Mouse (Mus musculus) small intestine, adult 2 months (tissue): ENCODE measurements around the gene Six2. TPM values are rescaled to one million over a fixed set of nuclear protein-coding genes. Genes with fewer than 3 reads are reported as not detected.

Experiments used
- H3K27ac ChIP-seq: fragments of 200-500 bp; 2 replicates; pipeline ENCODE4 v1.5.1; 2012; ENCODE audit warnings: low read depth, low read length, control low read depth, inconsistent platforms; ENCODE audit not compliant: insufficient read depth
- H3K27me3 ChIP-seq: fragments of 200-500 bp; 2 replicates; pipeline ENCODE4 v1.6.1; 2012; ENCODE audit warnings: mild to moderate bottlenecking, moderate library complexity, low read length, inconsistent platforms; ENCODE audit not compliant: control insufficient read depth, insufficient read depth
- H3K36me3 ChIP-seq: fragments of 200-500 bp; 2 replicates; pipeline ENCODE4 v1.6.1; 2012; ENCODE audit warnings: mild to moderate bottlenecking, low read length, control low read depth, inconsistent platforms; ENCODE audit not compliant: control insufficient read depth, insufficient read depth
- H3K4me1 ChIP-seq: fragments of 200-500 bp; 2 replicates; pipeline ENCODE4 v1.6.1; 2012; ENCODE audit warnings: low read length, inconsistent platforms, mixed read lengths; ENCODE audit not compliant: control insufficient read depth, insufficient read depth, insufficient read length
- H3K4me3 ChIP-seq: fragments of 200-500 bp; 2 replicates; pipeline ENCODE4 v1.5.1; 2012; ENCODE audit warnings: low read depth, mild to moderate bottlenecking, control low read depth, inconsistent platforms, low read length, moderate library complexity
- CTCF ChIP-seq: fragments of 200-500 bp; IDR thresholded peaks from 2 replicates; pipeline ENCODE4 v1.5.1; 2012; ENCODE audit warnings: low read depth, mild to moderate bottlenecking, control low read depth, inconsistent platforms, low read length, moderate library complexity, mixed read lengths; ENCODE audit not compliant: insufficient replicate concordance, insufficient read length; ENCODE audit errors: extremely low read depth
- POLR2A ChIP-seq: fragments of 200-500 bp; IDR thresholded peaks from 2 replicates; pipeline ENCODE4 v1.6.1; 2012; ENCODE audit warnings: low read depth, mild to moderate bottlenecking, control low read depth, inconsistent platforms, low read length, moderate library complexity
- WGBS: fragments of 180-500 bp; shearing (Covaris S2); methylation state at CpG from one replicate; pipeline ENCODE4 v1.1.7; 2018; 5-methylcytosine and 5-hydroxymethylcytosine counted together
- polyA plus RNA-seq: library from polyadenylated mRNA; depleted of rRNA; stranded (reverse); fragments of >200 nt; gene quantifications from 2 replicates; pipeline ENCODE4 v1.2.3, GENCODE M21; 2012; rRNA removed

Six2 gene
- 3.7 TPM in 1 of 2 replicates, not detected in the other for polyA plus RNA-seq

- TF ChIP-seq POLR2A, result no peak
- no peak for TF ChIP-seq CTCF
- Histone ChIP-seq H3K4me1 (peaks cover 4% of the 10 kb centered on the region), H3K4me3 (peak within 1 kb of the TSS; percentile 47), H3K27me3 (peaks cover 79% of the 10 kb centered on the region), H3K27ac (no peak within 1 kb of the TSS), H3K36me3 (no peaks in the 10 kb centered on the region)
- 2% methylated on average over 55 of the region's 55 CpGs for WGBS
Observed at GRCm38 (mm10) chr17:85688236-85688910, at the start of gene Six2. Six2 (minus strand) TSS chr17:85688274.

- no peaks in the 10 kb centered on the region for H3K4me1 ChIP-seq
- H3K27ac ChIP-seq, result no peak overlapping the region
- WGBS, result 34% methylated on average over 19 of the region's 19 CpGs
- no peaks in the 10 kb centered on the region; the same call in 1 of the 2 replicates for H3K27me3 ChIP-seq
- TF ChIP-seq POLR2A, result no peak
- no peak for TF ChIP-seq CTCF
- no peak overlapping the region for H3K4me3 ChIP-seq
- no peaks in the 10 kb centered on the region for H3K36me3 ChIP-seq
Observed at GRCm38 (mm10) chr17:85737090-85737780, 49.2 kb upstream of the Six2 start.

- WGBS, result 45% methylated on average over 5 of the region's 5 CpGs
- TF ChIP-seq POLR2A, result no peak
- TF ChIP-seq CTCF, result no peak
- Histone ChIP-seq H3K4me1 (no peaks in the 10 kb centered on the region), H3K27me3 (no peaks in the 10 kb centered on the region), H3K36me3 (no peaks in the 10 kb centered on the region), H3K4me3 (no peak overlapping the region), H3K27ac (no peak overlapping the region)
Observed at GRCm38 (mm10) chr17:85731329-85731728, 43.3 kb upstream of the Six2 start.

GRCm38 (mm10) chr17:85730231-85731015 is 42.3 kb upstream of the Six2 start:
- Histone ChIP-seq H3K27ac (no peak overlapping the region), H3K27me3 (no peaks in the 10 kb centered on the region), H3K36me3 (no peaks in the 10 kb centered on the region), H3K4me3 (no peak overlapping the region), H3K4me1 (no peaks in the 10 kb centered on the region)
- no peak for TF ChIP-seq CTCF
- 73% methylated on average over 12 of the region's 12 CpGs for WGBS

- TF ChIP-seq CTCF (no peak), POLR2A (no peak)
- no peak overlapping the region for H3K27ac ChIP-seq
- H3K36me3 ChIP-seq, result no peaks in the 10 kb centered on the region
- H3K4me1 ChIP-seq, result no peaks in the 10 kb centered on the region
- no peaks in the 10 kb centered on the region for H3K27me3 ChIP-seq
- WGBS, result 78% methylated on average over 5 of the region's 5 CpGs
- H3K4me3 ChIP-seq, result no peak overlapping the region
Observed at GRCm38 (mm10) chr17:85728071-85728718, 40.1 kb upstream of the Six2 start.

GRCm38 (mm10) chr17:85725988-85726387 is 37.9 kb upstream of the Six2 start:
- no peak overlapping the region for H3K27ac ChIP-seq
- WGBS, result 83% methylated on average over 9 of the region's 9 CpGs
- TF ChIP-seq CTCF, result no peak
- TF ChIP-seq POLR2A, result no peak

GRCm38 (mm10) chr17:85723166-85723565 is 35.1 kb upstream of the Six2 start:
- no peaks in the 10 kb centered on the region for H3K27me3 ChIP-seq
- WGBS, result 66% methylated on average over 5 of the region's 5 CpGs
- H3K4me1 ChIP-seq, result no peaks in the 10 kb centered on the region
- H3K36me3 ChIP-seq, result no peaks in the 10 kb centered on the region
- no peak overlapping the region for H3K4me3 ChIP-seq
- H3K27ac ChIP-seq, result no peak overlapping the region
- TF ChIP-seq CTCF (no peak), POLR2A (no peak)

More at GRCm38 (mm10) chr17:85725988-85726387, 37.9 kb upstream of the Six2 start:
- no peaks in the 10 kb centered on the region for H3K27me3 ChIP-seq
- no peaks in the 10 kb centered on the region for H3K4me1 ChIP-seq
- H3K4me3 ChIP-seq, result no peak overlapping the region
- H3K36me3 ChIP-seq, result no peaks in the 10 kb centered on the region
